Mouse (Mus musculus) neural tube, embryonic 11.5 days (tissue): Measurements from ENCODE around the gene Sh3bgrl. TPM values are rescaled to one million over a fixed set of nuclear protein-coding genes. Genes with fewer than 3 reads are reported as not detected.
"Not testable (repeated sequence)": the region's sequence is repeated elsewhere in the genome, so short reads cannot be mapped to it uniquely, and the experiment has no call there.

ENCODE experiments used
- ATAC-seq: fragments of 200-750 bp; cut with Nextera tagmentation; 2 replicates; pipeline ENCODE4 v1.8.0; 2017; ENCODE audit warnings: moderate number of reproducible peaks, mild to moderate bottlenecking, moderate TSS enrichment, moderate library complexity; ENCODE audit not compliant: insufficient read depth, low FRiP score, low TSS enrichment
- DNase-seq: peaks from one replicate; pipeline ENCODE4 v3.0.0-alpha.2; 2015; ENCODE audit warnings: low spot score
- H3K27ac ChIP-seq: fragments of 300-500 bp; sonication (generic); 2 replicates; pipeline ENCODE4 v1.5.1; 2014; ENCODE audit warnings: low read depth, mild to moderate bottlenecking, low read length
- H3K27me3 ChIP-seq: fragments of 300-500 bp; sonication (generic); 2 replicates; pipeline ENCODE4 v1.6.1; 2014; ENCODE audit warnings: mild to moderate bottlenecking, low read length, mixed read lengths; ENCODE audit not compliant: control insufficient read depth, insufficient read depth
- H3K36me3 ChIP-seq: fragments of 300-500 bp; sonication (generic); 2 replicates; pipeline ENCODE4 v1.6.1; 2014; ENCODE audit warnings: mild to moderate bottlenecking, low read length, moderate library complexity, mixed read lengths; ENCODE audit not compliant: control insufficient read depth, insufficient read depth
- H3K4me1 ChIP-seq: fragments of 300-500 bp; sonication (generic); 2 replicates; pipeline ENCODE4 v1.6.1; 2014; ENCODE audit warnings: low read length, mixed read lengths; ENCODE audit not compliant: control insufficient read depth, insufficient read depth
- H3K4me2 ChIP-seq: fragments of 300-500 bp; sonication (generic); 2 replicates; pipeline ENCODE4 v1.6.1; 2014; ENCODE audit warnings: low read depth, mild to moderate bottlenecking, moderate library complexity
- H3K4me3 ChIP-seq: fragments of 300-500 bp; sonication (generic); 2 replicates; pipeline ENCODE4 v1.5.1; 2014; ENCODE audit warnings: low read depth, low read length
- H3K9ac ChIP-seq: fragments of 300-500 bp; sonication (generic); 2 replicates; pipeline ENCODE4 v1.6.1; 2014; ENCODE audit warnings: mild to moderate bottlenecking, low read length
- H3K9me3 ChIP-seq: fragments of 300-500 bp; sonication (generic); 2 replicates; pipeline ENCODE4 v1.6.1; 2016; ENCODE audit warnings: low read length; ENCODE audit not compliant: control insufficient read depth
- WGBS: fragments of 180-500 bp; shearing (Covaris S2); extraction: QIAGEN DNeasy Blood & Tissue Kit; methylation state at CpG from one replicate; pipeline ENCODE4 v1.1.7; 2014; 5-methylcytosine and 5-hydroxymethylcytosine counted together
- polyA plus RNA-seq: library from polyadenylated mRNA; unstranded; fragments of >200 nt; fragmentation: Nextera tagmentation; extraction: Ambion mirVana; gene quantifications from 2 replicates; pipeline ENCODE4 v1.2.1, GENCODE M21; 2014

Gene Sh3bgrl
- 134 and 138 TPM in 2 replicates for polyA plus RNA-seq

- H3K27me3 ChIP-seq: no peaks in the 10 kb centered on the region
- H3K4me2 ChIP-seq: peak within 1 kb of the TSS; percentile 40
- ATAC-seq (peak; percentile 92), DNase-seq (peak; percentile 78)
- peak within 1 kb of the TSS; percentile 46 for H3K4me3 ChIP-seq
- peak within 1 kb of the TSS; percentile 73 for H3K27ac ChIP-seq
- peak within 1 kb of the TSS; percentile 61 for H3K9ac ChIP-seq
- no peaks in the 10 kb centered on the region for H3K4me1 ChIP-seq
- H3K9me3 ChIP-seq: no peaks in the 10 kb centered on the region
- H3K36me3 ChIP-seq: no peaks in the 10 kb centered on the region
- 18% methylated on average over 26 of the region's 26 CpGs for WGBS
Observed at GRCm38 (mm10) chrX:109095245-109096242, at the start of gene Sh3bgrl. Gene Sh3bgrl, plus strand, starts transcription at chrX:109095365.

GRCm38 (mm10) chrX:109047773-109048172 is 47.4 kb upstream of the Sh3bgrl start:
- H3K4me2 ChIP-seq: no peak overlapping the region
- DNase-seq (no peak), ATAC-seq (no peak)
- no peak overlapping the region for H3K4me3 ChIP-seq
- no peaks in the 10 kb centered on the region for H3K9me3 ChIP-seq
- H3K9ac ChIP-seq: no peak overlapping the region
- H3K36me3 ChIP-seq: no peaks in the 10 kb centered on the region
- no peaks in the 10 kb centered on the region for H3K4me1 ChIP-seq
- H3K27ac ChIP-seq: no peak overlapping the region
- 65% methylated on average over 1 of the region's 1 CpGs for WGBS
- H3K27me3 ChIP-seq: no peaks in the 10 kb centered on the region

GRCm38 (mm10) chrX:109071719-109072118 is 23.4 kb upstream of the Sh3bgrl start:
- H3K27ac ChIP-seq: no peak overlapping the region
- no peaks in the 10 kb centered on the region for H3K27me3 ChIP-seq
- no peaks in the 10 kb centered on the region for H3K9me3 ChIP-seq
- H3K4me1 ChIP-seq: no peaks in the 10 kb centered on the region
- DNase-seq: no peak
- no peak for ATAC-seq
- 76% methylated on average over 3 of the region's 3 CpGs for WGBS
- no peak overlapping the region for H3K4me3 ChIP-seq
- H3K9ac ChIP-seq: no peak overlapping the region
- H3K4me2 ChIP-seq: no peak overlapping the region
- H3K36me3 ChIP-seq: no peaks in the 10 kb centered on the region

- ATAC-seq (no peak), DNase-seq (no peak)
- Histone ChIP-seq H3K4me1 (no peaks in the 10 kb centered on the region), H3K4me3 (no peak overlapping the region), H3K9me3 (no peaks in the 10 kb centered on the region), H3K4me2 (no peak overlapping the region), H3K27me3 (no peaks in the 10 kb centered on the region), H3K36me3 (no peaks in the 10 kb centered on the region), H3K9ac (no peak overlapping the region), H3K27ac (no peak overlapping the region)
- WGBS: 79% methylated on average over 1 of the region's 1 CpGs
Observed at GRCm38 (mm10) chrX:109075716-109076115, 19.4 kb upstream of the Sh3bgrl start.

GRCm38 (mm10) chrX:109076355-109076754 is 18.8 kb upstream of the Sh3bgrl start:
- 16% methylated on average over 3 of the region's 3 CpGs for WGBS
- no peak overlapping the region for H3K9ac ChIP-seq
- no peaks in the 10 kb centered on the region for H3K27me3 ChIP-seq
- no peaks in the 10 kb centered on the region for H3K4me1 ChIP-seq
- no peaks in the 10 kb centered on the region for H3K36me3 ChIP-seq
- ATAC-seq: no peak
- no peak overlapping the region for H3K4me2 ChIP-seq
- H3K27ac ChIP-seq: no peak overlapping the region
- DNase-seq: no peak
- no peaks in the 10 kb centered on the region for H3K9me3 ChIP-seq
- H3K4me3 ChIP-seq: no peak overlapping the region

- DNase-seq, ATAC-seq, H3K4me2 ChIP-seq, H3K36me3 ChIP-seq, H3K27me3 ChIP-seq, H3K9me3 ChIP-seq, H3K27ac ChIP-seq, H3K4me3 ChIP-seq, H3K4me1 ChIP-seq, H3K9ac ChIP-seq: not testable (repeated sequence)
- 55% methylated on average over 3 of the region's 4 CpGs for WGBS
Observed at GRCm38 (mm10) chrX:109079354-109079753, 15.8 kb upstream of the Sh3bgrl start.

- H3K4me2 ChIP-seq: no peak overlapping the region
- no peak overlapping the region for H3K27ac ChIP-seq
- H3K36me3 ChIP-seq: no peaks in the 10 kb centered on the region
- H3K4me1 ChIP-seq: no peaks in the 10 kb centered on the region
- H3K9me3 ChIP-seq: no peaks in the 10 kb centered on the region
- no peaks in the 10 kb centered on the region for H3K27me3 ChIP-seq
- no peak for DNase-seq
- ATAC-seq: no peak
- no peak overlapping the region for H3K4me3 ChIP-seq
- H3K9ac ChIP-seq: no peak overlapping the region
Observed at GRCm38 (mm10) chrX:109087073-109087472, 8.1 kb upstream of the Sh3bgrl start.

GRCm38 (mm10) chrX:109094800-109095199 is 365 bp upstream of the Sh3bgrl start:
- Histone ChIP-seq H3K9ac (peak overlapping the region; percentile 61; the same call in 1 of the 2 replicates), H3K9me3 (no peaks in the 10 kb centered on the region), H3K4me1 (no peaks in the 10 kb centered on the region), H3K4me3 (peak overlapping the region; percentile 46), H3K36me3 (no peaks in the 10 kb centered on the region), H3K4me2 (peak overlapping the region; percentile 27), H3K27ac (no peak overlapping the region), H3K27me3 (no peaks in the 10 kb centered on the region)
- ATAC-seq (0 out of 2 replicates have a peak, but pooled peaks have one; percentile 14), DNase-seq (no peak)
- WGBS: 13% methylated on average over 4 of the region's 4 CpGs

- WGBS: 81% methylated on average over 1 of the region's 1 CpGs
- H3K27ac ChIP-seq: no peak overlapping the region
- DNase-seq (no peak), ATAC-seq (no peak)
- H3K36me3 ChIP-seq: no peaks in the 10 kb centered on the region
- H3K4me2 ChIP-seq: no peak overlapping the region
- H3K9me3 ChIP-seq: no peaks in the 10 kb centered on the region
- H3K9ac ChIP-seq: no peak overlapping the region
- H3K4me3 ChIP-seq: no peak overlapping the region
- H3K4me1 ChIP-seq: no peaks in the 10 kb centered on the region
- H3K27me3 ChIP-seq: no peaks in the 10 kb centered on the region
Observed at GRCm38 (mm10) chrX:109098511-109098910, 3.3 kb downstream of the Sh3bgrl start.
